Mouse (Mus musculus): Measurements from ENCODE around the gene Pepd.

Gene Pepd

DNA sequence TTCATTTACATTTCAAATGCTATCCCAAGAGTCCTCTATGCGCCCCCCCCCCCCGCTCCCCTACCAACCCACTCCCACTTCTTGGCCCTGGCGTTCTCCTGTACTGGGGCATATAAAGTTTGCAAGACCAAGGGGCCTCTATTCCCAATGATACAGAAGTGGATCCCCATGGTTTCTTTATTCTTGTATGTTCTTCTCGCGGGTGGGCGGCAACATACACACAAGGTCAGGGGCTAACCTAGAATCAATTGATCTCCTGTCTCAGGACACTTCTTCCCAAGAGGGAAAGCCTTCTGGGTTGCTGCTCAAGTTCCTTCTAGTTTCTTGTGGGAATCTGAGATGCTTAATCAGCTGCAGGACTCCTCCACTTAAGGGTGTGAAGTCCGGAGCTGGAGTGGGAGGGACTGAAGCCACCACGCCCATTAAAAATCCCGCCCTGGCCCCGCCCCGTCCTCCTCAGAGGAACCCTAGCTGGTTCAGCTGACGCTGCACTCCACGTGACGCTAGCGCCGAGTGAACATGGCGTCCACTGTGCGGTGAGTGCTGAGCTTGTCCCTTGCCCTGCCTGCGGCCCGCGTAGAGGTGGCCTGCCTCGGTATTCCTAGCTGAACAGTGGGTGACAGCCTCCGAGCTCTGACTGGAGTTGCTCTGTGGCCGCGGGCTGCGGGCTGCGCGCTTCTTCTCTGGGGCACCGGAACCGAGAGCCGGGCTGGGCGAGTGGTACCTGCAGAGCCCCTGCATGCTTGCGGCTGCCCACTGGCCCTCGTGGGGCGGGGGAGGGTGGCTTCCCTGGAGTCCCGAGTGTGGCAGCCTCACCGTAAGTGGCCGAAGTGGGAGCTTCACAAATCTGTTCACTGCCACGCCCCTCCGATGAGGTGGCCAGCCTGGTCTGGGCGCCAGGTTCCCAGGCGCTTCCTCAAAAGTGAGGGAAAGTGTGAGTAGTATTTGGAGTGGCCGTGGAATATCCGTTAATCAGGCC lies at the start of gene Pepd:
Pepd (plus strand) TSS at position 461 of the 979 bp plus-strand sequence.
- peak; percentile 90 to 93 for DNase-seq (ENCODE audit: low spot score in 2 of 2)

DNA sequence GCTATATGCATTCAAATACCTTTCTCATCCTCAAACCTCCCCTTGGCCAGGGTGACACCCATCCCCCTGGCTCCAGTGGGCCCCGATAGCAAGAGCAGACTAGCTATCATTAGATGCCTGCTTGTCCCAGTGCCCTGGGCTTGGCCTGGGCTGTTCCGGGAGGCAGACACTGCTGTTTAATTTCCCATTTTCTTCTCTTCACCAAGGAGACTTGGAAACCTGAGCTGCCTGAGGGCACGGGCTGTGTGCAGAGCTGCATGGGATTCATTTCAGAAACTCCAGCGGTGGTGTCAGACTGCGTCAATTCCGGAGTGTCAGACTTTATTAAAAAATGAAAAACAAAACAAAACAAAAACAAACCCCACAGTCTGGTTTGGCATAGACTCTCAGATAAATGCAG lies 44.9 kb upstream of the Pepd start:
- DNase-seq (ENCODE audit: low spot score in 2 of 2) = no peak

DNA sequence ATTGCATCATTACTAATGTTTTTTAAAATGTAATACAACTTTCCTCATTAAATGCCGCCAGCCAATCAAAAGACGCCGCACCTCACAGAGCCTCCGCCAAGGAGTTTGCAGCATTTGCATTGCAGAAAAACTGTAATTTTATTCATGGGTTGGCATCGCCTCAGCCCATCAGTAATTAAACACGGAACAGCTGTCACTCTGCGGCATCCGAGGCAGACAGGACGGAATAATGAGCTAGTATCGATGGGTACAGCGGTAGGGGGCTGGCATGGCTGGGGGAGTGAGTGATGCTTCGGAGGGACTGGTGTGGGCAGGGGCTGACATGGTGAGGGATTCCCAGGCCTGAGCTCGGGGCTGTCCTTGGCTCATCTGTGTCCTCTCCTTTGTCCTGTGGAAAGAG lies 42.5 kb upstream of the Pepd start:
- DNase-seq (ENCODE audit: low spot score in 2 of 2) = peak; percentile 61 to 65

DNA sequence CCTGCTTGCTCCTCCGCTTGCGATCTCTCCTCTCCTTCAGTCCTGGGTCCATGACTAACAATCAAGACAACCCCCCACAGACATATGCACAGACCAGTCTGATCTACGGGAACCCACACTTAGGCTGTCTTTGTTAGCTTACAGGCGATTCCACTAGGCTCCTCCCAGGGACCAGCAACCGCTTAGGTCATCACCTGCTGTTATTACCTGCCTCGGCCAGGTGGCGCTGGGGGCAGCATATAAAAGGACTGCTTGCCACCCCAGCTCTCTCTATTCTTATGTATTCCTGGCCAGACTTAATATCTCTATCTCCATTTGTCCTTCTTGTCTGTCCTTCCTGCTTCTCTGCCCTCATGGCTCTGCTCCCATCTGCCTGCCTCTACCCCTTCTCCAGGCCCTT lies 35.4 kb upstream of the Pepd start:
- DNase-seq (ENCODE audit: low spot score in 2 of 2) = no peak

DNA sequence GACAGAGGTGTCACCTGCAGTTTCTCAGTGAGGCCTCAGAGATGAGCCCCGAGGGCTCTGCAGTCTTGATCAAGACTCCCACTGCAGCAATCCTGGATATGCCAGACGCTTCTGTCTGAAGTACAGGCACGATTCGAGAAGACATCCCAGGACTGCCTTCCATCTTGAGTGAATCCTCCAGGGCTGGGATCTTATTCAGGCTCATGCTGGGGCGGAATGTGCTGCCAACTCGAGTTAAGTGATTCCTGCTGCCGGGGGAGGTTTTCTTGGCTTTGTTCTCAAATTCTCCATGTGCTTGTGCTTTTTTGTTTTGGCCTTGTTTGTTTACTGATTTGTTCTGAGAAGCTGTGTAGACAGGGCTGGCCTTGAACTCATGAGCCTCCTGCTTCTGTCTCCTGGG lies 34.4 kb upstream of the Pepd start:
- DNase-seq (ENCODE audit: low spot score in 2 of 2) = peak; percentile 42 to 49

DNA sequence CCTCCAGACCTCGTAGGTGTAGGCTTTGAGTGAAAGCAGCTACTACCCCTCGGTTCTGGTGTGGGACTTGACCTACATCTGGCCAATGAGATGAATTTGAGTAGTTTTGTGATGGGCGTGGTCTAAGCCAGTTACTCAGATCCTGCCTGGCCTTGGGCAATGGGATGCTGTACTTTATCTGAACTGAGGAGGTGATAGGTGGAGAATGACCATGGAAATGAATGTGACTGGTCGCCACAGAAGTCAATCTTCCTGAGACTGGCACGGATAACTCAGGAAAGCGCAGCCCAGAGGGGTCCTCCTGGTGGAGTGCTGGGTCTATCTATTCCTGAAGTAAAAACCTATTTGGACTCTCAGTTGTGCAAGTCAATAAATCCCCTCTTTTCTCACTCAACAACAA lies 23.7 kb upstream of the Pepd start:
- DNase-seq (ENCODE audit: low spot score in 2 of 2) = no peak

DNA sequence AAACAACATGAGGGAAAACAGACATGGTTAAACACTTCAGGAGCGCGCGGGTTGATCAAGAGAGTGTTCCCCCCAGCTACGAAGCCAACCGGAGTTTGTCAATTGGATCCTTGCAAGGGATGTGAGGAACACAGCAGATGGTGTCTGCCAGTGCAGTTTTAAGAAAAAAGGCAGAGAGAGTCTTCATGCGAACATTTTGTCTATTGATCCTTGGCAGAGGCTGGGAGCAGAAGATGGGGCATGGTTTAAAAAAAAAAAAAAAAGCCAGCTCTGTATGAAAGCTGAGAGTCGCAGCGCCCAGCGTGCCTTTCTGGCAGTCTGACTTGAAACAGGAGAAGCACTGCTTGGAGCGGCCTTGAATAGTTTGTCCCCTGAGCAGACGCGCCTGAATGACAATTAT lies 23.3 kb upstream of the Pepd start:
- DNase-seq (ENCODE audit: low spot score in 2 of 2) = peak; percentile 53 to 58

DNA sequence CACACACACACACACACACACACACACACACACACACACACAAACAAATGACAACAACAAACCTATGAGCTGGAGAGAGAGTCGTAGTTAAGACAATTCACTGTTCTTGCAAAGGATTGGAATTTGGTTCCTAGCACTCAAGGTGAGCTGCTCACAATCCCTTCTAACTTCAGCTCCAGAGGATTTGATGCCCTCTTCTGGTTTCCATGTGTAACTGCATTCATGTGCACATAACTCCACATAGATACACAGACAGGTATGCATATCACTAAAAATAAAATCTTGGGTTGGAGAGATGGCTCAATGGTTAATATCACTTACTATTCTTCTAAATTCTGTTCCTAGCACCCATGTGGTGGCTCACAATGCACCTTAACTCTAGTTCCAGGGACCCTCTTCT lies 19.3 kb upstream of the Pepd start:
- no peak for DNase-seq (ENCODE audit: low spot score in 2 of 2)

DNA sequence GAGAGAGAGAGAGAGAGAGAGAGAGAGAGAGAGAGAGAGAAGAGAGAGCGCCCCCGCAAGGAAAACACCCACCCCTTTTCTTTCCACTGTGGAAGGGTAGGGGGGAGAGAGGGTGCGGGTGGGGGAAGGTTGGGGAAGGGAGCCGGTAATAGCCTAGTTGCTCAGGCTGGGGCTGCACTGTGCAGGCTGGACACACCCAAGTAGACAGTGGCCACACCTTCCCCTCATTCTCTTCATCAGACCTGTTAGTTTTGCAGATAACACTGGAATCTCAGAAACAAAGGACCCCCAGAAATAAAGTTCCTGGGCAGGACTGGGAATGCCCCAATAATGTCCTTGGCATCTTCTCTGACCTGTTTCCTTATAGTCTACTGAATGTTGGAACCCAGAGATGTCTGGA lies 15.7 kb upstream of the Pepd start:
- DNase-seq (ENCODE audit: low spot score in 2 of 2) = no peak

DNA sequence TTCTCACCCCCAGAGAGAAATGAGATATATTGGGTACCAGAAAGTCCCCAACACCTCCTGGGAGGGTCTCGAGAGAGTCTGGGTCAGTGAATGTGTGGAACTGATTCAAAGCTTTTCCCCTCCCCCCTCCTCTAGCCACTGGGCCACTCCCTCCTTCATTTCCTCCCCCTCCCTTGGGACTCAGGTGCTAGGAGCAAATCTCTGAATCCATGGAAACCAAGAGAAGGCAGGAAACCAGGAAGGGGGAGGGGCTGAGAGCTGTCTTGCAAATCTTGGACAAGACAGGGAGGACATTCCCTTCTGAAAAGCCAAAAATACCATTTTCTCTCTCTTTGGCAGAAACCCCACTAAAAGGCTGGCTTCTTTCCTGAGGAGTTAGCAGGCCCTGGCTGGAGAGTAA lies 15.1 kb upstream of the Pepd start:
- peak; percentile 70 to 73 for DNase-seq (ENCODE audit: low spot score in 2 of 2)

DNA sequence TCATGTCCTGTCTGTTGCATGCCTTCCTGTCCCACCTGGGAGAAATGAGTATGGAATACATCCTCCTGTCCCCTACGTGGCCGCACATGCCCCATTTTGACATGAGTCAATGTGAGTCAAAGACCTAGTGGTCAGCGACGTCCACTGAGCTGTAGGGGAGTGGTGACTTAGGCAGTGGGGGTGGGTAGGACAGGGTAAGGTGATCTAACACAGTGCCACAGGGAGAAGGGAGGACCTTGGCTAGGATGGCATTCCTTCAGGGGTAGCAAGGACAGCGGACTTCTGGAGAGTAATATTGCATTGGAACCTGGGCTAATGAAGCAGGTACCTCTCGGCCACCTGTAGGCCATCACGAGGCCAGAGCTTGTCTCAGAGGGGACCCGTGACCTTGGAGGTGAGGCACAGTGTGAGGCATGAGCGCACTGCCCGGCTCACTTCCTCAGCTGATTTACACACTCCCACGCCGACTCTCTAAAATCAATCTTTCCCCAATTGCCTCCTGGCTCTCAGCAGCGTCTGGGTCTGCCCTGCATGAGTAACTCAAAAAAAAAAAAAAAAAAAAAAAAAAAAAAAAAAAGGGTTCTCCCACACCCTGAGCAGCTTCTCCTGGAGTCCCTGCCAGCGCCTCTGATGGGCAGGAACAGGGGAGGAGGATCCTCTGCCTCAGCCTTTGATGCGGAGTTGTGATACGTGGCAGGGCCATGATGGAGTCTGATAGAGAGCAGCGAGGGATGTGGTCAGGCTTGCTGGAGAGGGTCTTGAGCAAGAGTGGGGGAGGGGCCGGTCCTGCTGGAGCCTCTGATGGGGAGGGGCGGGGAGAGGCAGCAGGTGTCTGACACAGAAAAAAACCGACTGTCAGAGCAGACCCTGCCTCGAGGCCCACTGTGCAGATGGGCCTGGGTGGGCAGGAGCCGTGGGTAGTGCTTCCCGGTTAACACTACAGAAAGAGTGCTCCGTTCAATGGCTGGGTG lies 1.8 kb upstream of the Pepd start:
- DNase-seq (ENCODE audit: low spot score in 2 of 2) = peak; percentile 36 to 53

DNA sequence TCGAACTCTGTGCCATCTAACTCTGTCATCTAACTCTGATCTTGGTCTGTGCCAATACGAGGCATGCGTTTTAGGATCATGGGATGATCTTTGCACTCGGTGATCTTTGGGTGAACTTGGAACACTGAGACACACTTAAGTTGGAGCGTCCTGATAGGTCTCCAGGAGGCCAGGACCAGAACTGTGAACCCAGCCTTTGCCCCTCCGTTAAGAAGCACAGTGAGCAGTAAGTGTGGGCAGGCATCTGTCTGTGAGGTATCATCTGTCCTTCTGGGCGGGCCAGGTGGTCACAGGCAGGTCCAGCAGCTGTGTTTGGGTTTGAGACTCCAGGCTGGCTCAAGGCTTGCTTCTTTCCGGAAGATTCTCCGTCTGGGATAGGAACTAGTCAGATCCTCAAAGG lies 1.8 kb downstream of the Pepd start:
- DNase-seq (ENCODE audit: low spot score in 2 of 2) = no peak

DNA sequence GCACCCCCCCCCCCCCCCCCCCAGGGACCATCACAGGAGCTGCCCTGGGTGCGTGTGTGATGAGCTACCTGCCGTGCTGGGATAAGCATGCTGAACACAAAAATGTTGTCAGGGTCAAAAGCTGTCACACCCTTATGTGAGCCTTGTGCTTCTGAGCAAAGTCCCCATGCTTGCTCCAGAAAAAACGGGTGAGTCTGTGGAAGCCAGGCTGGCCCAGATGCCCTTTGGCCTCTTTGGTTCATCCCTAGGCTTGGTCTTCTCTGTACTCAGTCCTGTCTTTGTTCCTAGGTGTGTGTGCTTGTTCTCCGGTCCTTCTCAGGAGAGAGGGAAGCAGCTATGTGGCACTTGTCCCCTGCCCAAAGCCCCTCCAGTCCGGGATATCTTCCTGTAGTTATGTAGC lies 3.4 kb downstream of the Pepd start:
- DNase-seq (ENCODE audit: low spot score in 2 of 2) = no peak

DNA sequence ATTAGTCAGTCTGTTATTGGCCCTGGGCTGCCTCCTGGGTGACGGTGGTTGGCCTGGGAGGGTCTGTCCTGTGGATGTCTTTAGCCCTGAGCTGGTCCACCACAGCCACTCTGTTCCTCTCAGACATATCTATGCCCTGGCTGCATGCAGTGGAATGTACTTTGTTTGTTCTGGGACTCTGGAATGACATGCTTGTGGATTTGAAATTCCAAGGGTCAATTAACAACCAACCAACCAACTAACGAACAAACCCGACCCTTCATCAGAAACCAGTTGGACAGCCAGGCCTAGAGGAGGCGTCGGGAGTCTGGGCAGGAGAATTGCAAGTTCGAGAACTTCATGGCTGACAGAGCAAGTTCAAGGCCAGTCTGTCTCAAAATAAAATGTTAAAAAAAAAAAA lies 5.4 kb downstream of the Pepd start:
- DNase-seq (ENCODE audit: low spot score in 2 of 2) = no peak

DNA sequence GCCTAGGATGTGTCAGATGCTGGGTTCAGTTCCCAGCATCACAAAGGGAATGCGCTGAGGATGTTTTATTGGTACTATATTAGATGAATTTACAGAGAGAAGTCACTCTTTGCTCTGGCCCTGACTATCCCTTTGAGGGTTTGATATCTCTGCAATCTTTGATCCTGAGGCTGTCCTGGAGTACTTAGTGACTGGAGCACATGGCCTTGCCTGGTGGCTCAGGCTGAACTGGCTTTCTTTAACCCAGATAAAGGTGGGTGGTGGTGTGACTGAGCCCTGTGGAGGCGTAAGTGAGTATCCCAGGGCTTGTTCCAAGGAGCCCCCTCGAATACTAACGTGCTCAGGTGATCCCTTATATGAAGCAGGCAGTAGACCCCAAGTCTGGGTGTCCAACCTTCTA lies 5.8 kb downstream of the Pepd start:
- no peak for DNase-seq (ENCODE audit: low spot score in 2 of 2)

DNA sequence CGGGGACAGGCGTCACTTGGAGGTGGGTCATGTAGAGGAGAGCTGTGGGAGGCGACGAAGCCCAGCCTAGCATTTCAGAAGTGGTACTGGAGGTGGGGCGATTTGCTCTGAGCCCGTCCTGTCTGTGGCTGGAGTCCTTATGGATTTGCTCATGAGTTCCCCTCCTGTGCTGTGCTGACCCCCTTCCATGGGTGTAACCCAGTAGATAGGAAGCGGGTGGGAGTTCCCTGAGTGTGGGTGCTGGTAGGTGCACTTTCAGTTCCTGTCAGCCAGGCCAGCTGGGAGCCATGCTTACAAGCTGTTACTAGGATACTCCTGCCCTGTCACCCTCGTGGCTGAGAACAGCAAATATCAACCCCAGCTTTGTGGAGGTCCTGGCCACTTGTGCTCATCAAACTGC lies 6.2 kb downstream of the Pepd start:
- peak; percentile 38 to 50 for DNase-seq (ENCODE audit: low spot score in 2 of 2)

DNA sequence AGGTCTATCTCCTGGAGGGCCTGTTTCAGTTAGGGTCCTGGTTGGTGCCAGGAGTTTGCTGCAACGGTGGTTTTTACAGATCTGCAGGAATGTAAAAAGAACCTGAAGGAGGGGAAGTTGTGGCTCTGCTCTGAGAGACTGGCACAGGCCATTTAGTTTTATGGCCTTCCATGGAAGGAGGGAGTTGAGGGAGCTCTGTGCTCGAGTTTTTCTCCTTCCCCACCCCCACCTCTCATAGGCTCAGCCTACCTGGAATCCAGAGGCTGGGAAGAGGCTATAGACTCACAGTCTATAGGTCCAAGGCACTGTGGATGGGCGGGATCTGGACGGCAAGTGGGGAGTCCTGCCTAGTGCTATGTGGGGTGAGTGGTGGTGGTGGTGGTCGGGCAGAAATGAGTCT lies 6.9 kb downstream of the Pepd start:
- no peak for DNase-seq (ENCODE audit: low spot score in 2 of 2)

DNA sequence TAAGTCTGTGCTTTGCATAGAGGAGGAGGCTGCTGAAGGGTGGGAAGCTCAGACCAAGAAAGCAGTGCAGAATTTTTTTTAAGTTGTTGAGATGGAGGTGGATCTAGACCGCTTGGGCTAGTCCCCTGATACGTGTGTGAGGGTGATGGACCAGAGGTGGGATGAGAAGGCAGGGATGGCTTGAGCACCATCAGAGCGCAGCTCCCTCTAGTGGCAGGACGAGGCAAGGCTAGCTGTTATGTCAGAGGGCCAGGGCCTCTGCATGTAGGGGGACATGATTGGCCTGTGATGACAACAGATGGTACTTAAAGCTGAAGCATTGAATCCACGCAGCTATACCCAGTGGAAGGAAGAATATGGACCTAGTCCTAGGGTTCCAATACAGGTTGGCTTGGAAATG lies 7.6 kb downstream of the Pepd start:
- no peak for DNase-seq (ENCODE audit: low spot score in 2 of 2)

DNA sequence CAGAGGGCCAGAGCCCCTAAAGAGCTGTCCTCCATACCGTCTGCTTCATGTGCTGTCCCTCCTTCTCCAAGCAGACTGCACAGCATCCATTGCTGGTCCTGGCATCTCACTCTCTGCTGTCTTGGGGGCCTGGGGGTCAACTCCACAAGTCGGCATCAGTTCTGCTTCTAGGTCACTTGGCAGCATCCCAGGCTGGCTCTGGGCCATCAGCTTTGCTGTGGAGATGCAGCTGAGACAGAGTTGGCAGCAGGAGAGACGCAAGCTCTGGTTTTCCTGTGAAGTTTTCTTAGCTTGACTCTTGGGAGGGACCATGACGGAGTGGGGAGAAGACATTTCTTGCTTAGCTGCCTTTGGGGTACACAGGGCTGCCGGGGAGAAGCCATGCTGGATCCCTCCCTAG lies 13.0 kb downstream of the Pepd start:
- DNase-seq (ENCODE audit: low spot score in 2 of 2) = peak; percentile 73 to 75

DNA sequence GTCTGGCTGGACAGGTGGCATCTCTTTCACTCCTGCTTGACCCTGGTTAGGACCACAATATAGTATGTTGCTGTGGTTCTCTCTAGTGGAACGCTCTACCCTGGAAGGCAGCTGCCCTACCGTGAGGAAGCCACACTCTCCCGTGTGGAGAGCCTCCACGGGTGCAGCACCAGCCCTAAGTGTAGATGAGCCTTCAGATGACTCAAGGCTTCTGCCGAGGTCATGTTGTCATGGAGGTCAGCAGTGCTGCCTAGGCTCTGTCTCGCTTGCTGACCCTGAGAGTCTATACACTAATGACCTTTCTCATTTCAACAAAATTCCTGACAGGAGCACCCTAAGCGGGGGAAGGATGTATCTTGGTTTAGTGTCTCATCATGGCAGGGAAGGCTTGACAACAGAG lies 13.8 kb downstream of the Pepd start:
- no peak for DNase-seq (ENCODE audit: low spot score in 2 of 2)

DNA sequence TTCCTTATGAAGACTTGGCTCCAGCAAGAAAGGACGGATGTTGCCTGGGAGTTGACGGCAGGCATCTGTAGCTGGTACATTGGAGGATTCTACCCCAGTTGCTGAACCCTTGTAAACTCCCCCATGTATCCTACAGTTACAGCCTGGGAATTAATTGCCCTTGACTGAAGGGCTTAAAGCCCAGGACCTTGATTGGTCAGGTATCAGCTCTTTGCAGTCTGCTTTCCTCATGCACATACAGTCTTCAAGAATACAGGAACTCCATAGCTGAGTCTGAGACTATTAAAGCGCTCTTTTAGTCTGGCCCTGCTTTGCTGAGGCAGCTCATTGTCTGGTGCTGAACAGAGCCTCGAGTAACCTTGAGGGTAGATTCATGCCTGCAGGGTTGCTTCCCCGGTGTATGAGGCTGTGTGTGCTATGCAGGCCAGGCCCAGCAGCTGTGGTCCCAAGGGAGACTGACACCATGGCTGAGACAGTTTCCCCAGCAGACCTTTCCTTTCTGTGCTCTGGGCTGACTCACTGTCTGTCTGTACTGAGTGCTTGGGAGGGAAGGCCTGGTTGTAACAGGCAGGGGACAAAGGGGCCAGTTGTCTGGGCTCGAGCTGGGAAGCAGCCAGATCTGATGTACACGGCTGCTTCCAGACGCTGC lies 17.6 kb downstream of the Pepd start:
- DNase-seq (ENCODE audit: low spot score in 2 of 2) = peak; percentile 33 to 36

DNA sequence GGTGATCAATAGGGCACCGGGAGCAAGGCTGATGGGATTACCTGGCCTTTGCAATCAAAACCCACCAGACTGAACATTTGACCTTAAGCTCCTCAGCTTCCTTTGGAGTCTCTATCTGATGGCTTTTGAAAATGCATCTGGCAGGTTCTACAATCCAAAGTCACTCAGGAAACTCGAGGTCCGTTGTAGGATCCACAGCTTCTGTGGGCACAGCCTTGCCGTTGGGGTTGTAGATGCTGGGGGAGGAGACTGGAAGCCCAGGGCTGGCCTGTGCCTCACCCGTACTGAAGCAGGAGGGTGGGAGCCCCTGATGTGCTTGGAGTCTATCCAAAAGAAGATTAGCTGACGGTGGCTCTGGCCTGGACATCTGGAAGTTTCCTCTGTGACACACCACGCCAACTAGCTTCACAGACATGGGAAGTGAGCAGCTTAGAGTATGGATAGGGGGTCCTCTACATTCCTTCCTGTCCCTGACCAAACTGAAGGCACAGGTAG lies 18.1 kb downstream of the Pepd start:
- DNase-seq (ENCODE audit: low spot score in 2 of 2) = no peak

All from right cerebral cortex, postnatal 10 days (tissue).